Mouse (Mus musculus) embryonic facial prominence, embryonic 13.5 days (tissue): Measurements from ENCODE around the gene Alyref. TPM values are rescaled to one million over a fixed set of nuclear protein-coding genes. Genes with fewer than 3 reads are reported as not detected.
"Not testable (repeated sequence)": the region's sequence is repeated elsewhere in the genome, so short reads cannot be mapped to it uniquely, and the experiment has no call there.

Source experiments
- ATAC-seq: fragments of 200-750 bp; cut with Nextera tagmentation; 2 replicates; pipeline ENCODE4 v1.8.0; 2017; ENCODE audit warnings: low read depth; ENCODE audit not compliant: insufficient number of reproducible peaks, insufficient read depth, low FRiP score, low TSS enrichment
- H3K27ac ChIP-seq: fragments of 300-500 bp; sonication (generic); 2 replicates; pipeline ENCODE4 v1.5.1; 2015; ENCODE audit warnings: moderate library complexity, mild to moderate bottlenecking, inconsistent platforms
- H3K27me3 ChIP-seq: fragments of 300-500 bp; sonication (generic); 2 replicates; pipeline ENCODE4 v1.6.1; 2015; ENCODE audit warnings: mild to moderate bottlenecking, inconsistent platforms
- H3K36me3 ChIP-seq: fragments of 300-500 bp; sonication (generic); 2 replicates; pipeline ENCODE4 v1.6.1; 2015; ENCODE audit warnings: mild to moderate bottlenecking, inconsistent platforms
- H3K4me1 ChIP-seq: fragments of 300-500 bp; sonication (generic); 2 replicates; pipeline ENCODE4 v1.6.1; 2015; ENCODE audit warnings: inconsistent platforms
- H3K4me2 ChIP-seq: fragments of 300-500 bp; sonication (generic); 2 replicates; pipeline ENCODE4 v1.6.1; 2015; ENCODE audit warnings: moderate library complexity, mild to moderate bottlenecking, inconsistent platforms
- H3K4me3 ChIP-seq: fragments of 300-500 bp; sonication (generic); 2 replicates; pipeline ENCODE4 v1.5.1; 2015; ENCODE audit warnings: mild to moderate bottlenecking, inconsistent platforms
- H3K9ac ChIP-seq: fragments of 300-500 bp; sonication (generic); 2 replicates; pipeline ENCODE4 v1.6.1; 2015; ENCODE audit warnings: mild to moderate bottlenecking, inconsistent platforms
- H3K9me3 ChIP-seq: fragments of 300-500 bp; sonication (generic); 2 replicates; pipeline ENCODE4 v1.6.1; 2016; ENCODE audit warnings: inconsistent platforms
- WGBS: fragments of 180-500 bp; shearing (Covaris S2); methylation state at CpG from one replicate; pipeline ENCODE4 v1.1.7; 2015; ENCODE audit warnings: mixed read lengths; 5-methylcytosine and 5-hydroxymethylcytosine counted together
- polyA plus RNA-seq: library from polyadenylated mRNA; unstranded; fragments of >200 nt; fragmentation: Nextera tagmentation; extraction: Ambion mirVana; gene quantifications from 2 replicates; pipeline ENCODE4 v1.2.1, GENCODE M21; 2015

The Alyref gene
- polyA plus RNA-seq, 1 experiment from 2014 or later = 529 TPM

- Histone ChIP-seq H3K4me1 (peaks cover 31% of the 10 kb centered on the region), H3K4me2 (no peak overlapping the region), H3K4me3 (no peak overlapping the region), H3K9ac (peak overlapping the region; percentile 16; the same call in 1 of the 2 replicates), H3K36me3 (peaks cover 78% of the 10 kb centered on the region), H3K27ac (no peak overlapping the region), H3K9me3 (no peaks in the 10 kb centered on the region), H3K27me3 (no peaks in the 10 kb centered on the region)
- WGBS = 92% methylated on average over 6 of the region's 6 CpGs
- ATAC-seq = no peak
These were observed 29.8 kb downstream of the Alyref start for GRCm38 (mm10) chr11:120568324-120568723.

- Histone ChIP-seq H3K27ac (no peak overlapping the region), H3K9ac (no peak overlapping the region), H3K4me2 (no peak overlapping the region), H3K27me3 (no peaks in the 10 kb centered on the region), H3K9me3 (no peaks in the 10 kb centered on the region), H3K4me3 (no peak overlapping the region), H3K4me1 (peaks cover 16% of the 10 kb centered on the region), H3K36me3 (peaks cover 95% of the 10 kb centered on the region)
- no peak for ATAC-seq
- WGBS = 87% methylated on average over 9 of the region's 9 CpGs
These were observed 33.1 kb downstream of the Alyref start for GRCm38 (mm10) chr11:120565114-120565513.

- H3K4me1 ChIP-seq = peaks cover 7% of the 10 kb centered on the region; the same call in 1 of the 2 replicates
- no peak overlapping the region for H3K27ac ChIP-seq
- no peak for ATAC-seq
- no peaks in the 10 kb centered on the region for H3K9me3 ChIP-seq
- 97% methylated on average over 13 of the region's 13 CpGs for WGBS
- H3K4me3 ChIP-seq = no peak overlapping the region
- no peak overlapping the region for H3K9ac ChIP-seq
- no peaks in the 10 kb centered on the region for H3K27me3 ChIP-seq
- peaks cover 94% of the 10 kb centered on the region for H3K36me3 ChIP-seq
- no peak overlapping the region for H3K4me2 ChIP-seq
These were observed 35.2 kb downstream of the Alyref start for GRCm38 (mm10) chr11:120562949-120563348.

GRCm38 (mm10) chr11:120560952-120561728 lies 37.0 kb downstream of the Alyref start:
- H3K9me3 ChIP-seq = no peaks in the 10 kb centered on the region; the same call in 1 of the 2 replicates
- H3K27me3 ChIP-seq = no peaks in the 10 kb centered on the region
- peaks cover 82% of the 10 kb centered on the region for H3K36me3 ChIP-seq
- WGBS = 93% methylated on average over 13 of the region's 13 CpGs
- H3K9ac ChIP-seq = no peak overlapping the region
- H3K4me2 ChIP-seq = no peak overlapping the region
- no peaks in the 10 kb centered on the region for H3K4me1 ChIP-seq
- H3K4me3 ChIP-seq = no peak overlapping the region
- no peak overlapping the region for H3K27ac ChIP-seq
- no peak for ATAC-seq

- H3K9me3 ChIP-seq, H3K9ac ChIP-seq, H3K27ac ChIP-seq, H3K4me3 ChIP-seq, H3K4me2 ChIP-seq, H3K27me3 ChIP-seq, H3K4me1 ChIP-seq, ATAC-seq: not testable (repeated sequence)
- peaks cover 59% of the 10 kb centered on the region for H3K36me3 ChIP-seq
- WGBS = 86% methylated on average over 6 of the region's 6 CpGs
These were observed 39.3 kb downstream of the Alyref start for GRCm38 (mm10) chr11:120558843-120559242.

DNA sequence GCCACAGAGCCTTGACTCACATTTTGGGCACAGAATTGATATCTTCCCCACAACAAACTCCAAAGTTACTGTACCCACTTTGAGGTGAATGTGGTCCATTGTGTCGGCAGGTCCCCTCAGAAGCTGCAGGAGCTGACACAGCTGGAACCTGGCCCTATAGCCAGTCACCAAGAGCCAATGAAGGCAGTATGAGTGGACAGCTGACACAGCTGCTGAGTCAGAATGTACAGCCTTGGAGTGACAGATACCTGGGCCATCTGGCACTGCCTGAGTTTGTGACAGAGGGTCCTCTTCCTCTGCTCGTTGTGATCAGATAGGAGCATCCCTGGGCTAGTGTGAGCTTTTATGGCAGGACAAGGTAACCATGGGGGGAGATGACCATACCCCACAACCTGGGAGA lies 42.9 kb downstream of the Alyref start:
- Histone ChIP-seq H3K4me1 (peaks cover 7% of the 10 kb centered on the region), H3K27me3 (no peaks in the 10 kb centered on the region), H3K9ac (peak overlapping the region; percentile 21; the same call in 1 of the 2 replicates), H3K4me2 (no peak overlapping the region), H3K27ac (no peak overlapping the region), H3K36me3 (peaks cover 23% of the 10 kb centered on the region), H3K9me3 (no peaks in the 10 kb centered on the region; the same call in 1 of the 2 replicates), H3K4me3 (no peak overlapping the region)
- 72% methylated on average over 2 of the region's 2 CpGs for WGBS
- ATAC-seq = no peak

GRCm38 (mm10) chr11:120554834-120555233 lies 43.3 kb downstream of the Alyref start:
- ATAC-seq = no peak
- Histone ChIP-seq H3K4me2 (no peak overlapping the region), H3K4me1 (peaks cover 11% of the 10 kb centered on the region), H3K36me3 (peaks cover 19% of the 10 kb centered on the region), H3K27me3 (no peaks in the 10 kb centered on the region), H3K4me3 (no peak overlapping the region), H3K9ac (peak overlapping the region; percentile 21; the same call in 1 of the 2 replicates), H3K27ac (no peak overlapping the region), H3K9me3 (no peaks in the 10 kb centered on the region; the same call in 1 of the 2 replicates)
- WGBS = 73% methylated on average over 7 of the region's 7 CpGs

DNA sequence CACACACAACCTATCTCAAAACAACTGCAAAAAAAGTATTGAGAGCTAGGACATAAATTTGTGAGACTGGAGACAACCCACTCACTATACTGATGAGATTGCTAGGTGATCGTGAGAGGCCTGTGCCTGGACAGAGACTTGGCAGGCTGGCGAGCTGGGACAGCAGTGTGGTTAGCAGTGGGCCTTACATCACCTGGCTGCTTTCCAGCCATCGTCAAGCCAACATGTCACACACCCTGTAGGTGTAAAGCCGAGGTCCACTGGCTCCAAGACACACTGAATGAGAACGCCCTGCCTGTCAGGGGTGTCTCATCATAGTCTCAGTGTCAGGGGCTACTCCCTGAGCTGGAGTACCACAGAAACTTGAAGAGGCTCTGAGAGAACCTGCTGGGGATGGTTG lies 45.4 kb downstream of the Alyref start:
- Histone ChIP-seq H3K9ac (no peak overlapping the region), H3K4me1 (peaks cover 22% of the 10 kb centered on the region), H3K4me2 (no peak overlapping the region), H3K9me3 (no peaks in the 10 kb centered on the region; the same call in 1 of the 2 replicates), H3K27ac (no peak overlapping the region), H3K4me3 (no peak overlapping the region), H3K27me3 (no peaks in the 10 kb centered on the region), H3K36me3 (0 out of 2 replicates have a peak, but pooled peaks cover 3% of the 10 kb centered on the region)
- no peak for ATAC-seq
- WGBS = 73% methylated on average over 5 of the region's 5 CpGs

DNA sequence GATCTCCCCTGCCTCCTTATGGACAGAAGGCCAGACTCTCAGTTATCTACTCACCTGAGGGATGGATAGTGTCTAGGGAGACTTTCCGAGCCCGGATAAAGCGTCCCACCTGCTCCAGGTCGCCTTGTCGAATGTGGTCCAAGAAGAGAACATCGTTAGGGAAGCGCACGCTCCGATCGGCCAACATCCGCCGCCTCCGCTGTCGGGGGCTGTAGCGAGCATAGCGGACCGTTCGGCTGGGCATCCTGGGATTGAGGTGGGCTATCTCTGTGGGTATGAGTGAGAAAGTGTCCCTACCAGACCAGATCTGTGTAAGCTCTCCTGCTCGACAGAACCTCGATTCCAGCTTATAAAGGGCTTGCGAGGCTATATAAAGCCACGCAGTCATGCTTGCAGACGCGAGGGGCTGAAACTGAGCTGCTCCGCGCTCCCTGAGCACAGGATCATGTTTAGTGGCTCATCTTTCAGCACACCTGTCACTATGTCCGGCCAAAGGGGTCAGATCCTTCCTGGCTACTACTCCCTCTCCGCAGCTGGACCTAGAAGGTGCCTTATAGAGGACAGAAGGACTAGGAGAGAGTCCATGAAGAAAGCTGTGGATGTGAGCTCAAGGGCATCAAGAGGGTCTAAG lies 47.2 kb downstream of the Alyref start, which contains the start of gene Ppp1r27:
TSS of gene Ppp1r27 (minus strand) at position 323 of the 631 bp plus-strand sequence.
- H3K4me3 ChIP-seq = peak within 1 kb of the TSS; percentile 97
- WGBS = 92% methylated on average over 28 of the region's 28 CpGs
- peaks cover 5% of the 10 kb centered on the region; the same call in 1 of the 2 replicates for H3K36me3 ChIP-seq
- peak within 1 kb of the TSS; percentile 99 for H3K9ac ChIP-seq
- H3K9me3 ChIP-seq = no peaks in the 10 kb centered on the region
- H3K4me1 ChIP-seq = peaks cover 32% of the 10 kb centered on the region
- peak within 1 kb of the TSS; percentile 75 for H3K4me2 ChIP-seq
- ATAC-seq = no peak
- H3K27me3 ChIP-seq = no peaks in the 10 kb centered on the region
- H3K27ac ChIP-seq = peak within 1 kb of the TSS; percentile 90; the same call in 1 of the 2 replicates

GRCm38 (mm10) chr11:120549986-120550809 lies 48.0 kb downstream of the Alyref start:
- H3K4me3 ChIP-seq = peak overlapping the region; percentile 97
- peak overlapping the region; percentile 75 for H3K4me2 ChIP-seq
- peak overlapping the region; percentile 90; the same call in 1 of the 2 replicates for H3K27ac ChIP-seq
- H3K4me1 ChIP-seq = peaks cover 32% of the 10 kb centered on the region
- H3K27me3 ChIP-seq = no peaks in the 10 kb centered on the region
- WGBS = 75% methylated on average over 11 of the region's 11 CpGs
- H3K36me3 ChIP-seq = peaks cover 10% of the 10 kb centered on the region
- peak; percentile 10; the same call in 1 of the 2 replicates for ATAC-seq
- H3K9me3 ChIP-seq = no peaks in the 10 kb centered on the region
- H3K9ac ChIP-seq = peak overlapping the region; percentile 99
